Mouse (Mus musculus) cerebellum, adult 2 months (tissue): ENCODE data around the gene Acsf3. TPM values are rescaled to one million over a fixed set of nuclear protein-coding genes. Genes with fewer than 3 reads are reported as not detected.

Experiments used
- DNase-seq, 2 experiments: peaks; one replicate each; pipeline ENCODE4 v3.0.0; 2021
- H3K27ac ChIP-seq: fragments of 200-500 bp; 2 replicates; pipeline ENCODE4 v1.5.1; 2012; ENCODE audit warnings: low read length, control low read depth, inconsistent platforms; ENCODE audit not compliant: insufficient read depth
- H3K27me3 ChIP-seq: fragments of 200-500 bp; 2 replicates; pipeline ENCODE4 v1.6.1; 2012; ENCODE audit warnings: inconsistent platforms, mild to moderate bottlenecking, low read length, moderate library complexity; ENCODE audit not compliant: control insufficient read depth, insufficient read depth
- H3K4me1 ChIP-seq: fragments of 200-500 bp; 2 replicates; pipeline ENCODE4 v1.6.1; 2011; ENCODE audit warnings: low read length; ENCODE audit not compliant: control insufficient read depth, insufficient read depth
- H3K4me3 ChIP-seq: fragments of 200-500 bp; replicated peaks from 2 replicates; pipeline ENCODE3; 2011; ENCODE audit warnings: mild to moderate bottlenecking, low read depth, low read length, control low read depth; ENCODE audit not compliant: insufficient read depth
- CTCF ChIP-seq: fragments of 200-500 bp; IDR thresholded peaks from 2 replicates; pipeline ENCODE4 v1.5.1; 2011; ENCODE audit warnings: low read depth, mild to moderate bottlenecking, control low read depth, low read length, moderate library complexity, borderline replicate concordance; ENCODE audit not compliant: insufficient read depth
- POLR2A ChIP-seq: fragments of 200-500 bp; IDR thresholded peaks from 2 replicates; pipeline ENCODE4 v1.6.1; 2011; ENCODE audit warnings: low read length, control low read depth, borderline replicate concordance; ENCODE audit not compliant: insufficient read depth
- WGBS: fragments of 180-500 bp; shearing (Covaris S2); methylation state at CpG from one replicate; pipeline ENCODE4 v1.1.7; 2018; 5-methylcytosine and 5-hydroxymethylcytosine counted together
- polyA plus RNA-seq: library from polyadenylated mRNA; depleted of rRNA; stranded (reverse); fragments of >200 nt; gene quantifications from 2 replicates; pipeline ENCODE4 v1.2.3, GENCODE M21; 2012

Gene Acsf3
- polyA plus RNA-seq, 1 experiment = 33.0 TPM

DNA sequence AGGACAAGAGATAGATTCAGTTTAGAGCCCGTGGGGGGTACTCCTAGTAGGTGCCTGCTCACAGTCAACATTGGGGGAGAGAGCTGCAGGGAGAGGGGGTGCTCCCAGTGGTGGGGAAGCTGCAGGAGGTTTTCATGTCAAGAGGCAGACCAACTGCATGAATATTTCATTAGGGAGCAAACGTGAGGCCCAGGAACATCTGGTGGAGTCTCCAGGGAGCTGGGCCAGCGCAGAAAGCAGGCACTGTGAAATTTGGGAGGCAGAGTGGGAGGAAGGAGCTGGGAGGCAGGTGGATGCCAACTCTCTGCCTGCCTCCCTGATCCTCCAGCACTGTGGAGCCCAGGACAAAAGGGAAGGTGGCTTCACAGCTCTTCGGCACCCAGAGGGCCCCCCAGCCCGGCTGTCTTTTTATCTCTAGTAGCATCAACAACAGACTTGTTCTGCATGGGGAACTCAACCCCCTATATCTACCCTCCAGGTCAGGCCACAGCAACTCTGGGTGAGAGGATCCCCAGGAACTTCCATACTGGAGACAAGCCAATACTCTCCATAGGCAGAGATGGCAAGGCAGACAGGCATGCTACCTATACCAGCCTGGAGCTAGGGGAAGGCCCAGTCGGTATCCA is 25.8 kb upstream of the Acsf3 start:
- no peak overlapping the region for H3K4me3 ChIP-seq
- 27% methylated on average over 6 of the region's 6 CpGs for WGBS
- DNase-seq = no peak

DNA sequence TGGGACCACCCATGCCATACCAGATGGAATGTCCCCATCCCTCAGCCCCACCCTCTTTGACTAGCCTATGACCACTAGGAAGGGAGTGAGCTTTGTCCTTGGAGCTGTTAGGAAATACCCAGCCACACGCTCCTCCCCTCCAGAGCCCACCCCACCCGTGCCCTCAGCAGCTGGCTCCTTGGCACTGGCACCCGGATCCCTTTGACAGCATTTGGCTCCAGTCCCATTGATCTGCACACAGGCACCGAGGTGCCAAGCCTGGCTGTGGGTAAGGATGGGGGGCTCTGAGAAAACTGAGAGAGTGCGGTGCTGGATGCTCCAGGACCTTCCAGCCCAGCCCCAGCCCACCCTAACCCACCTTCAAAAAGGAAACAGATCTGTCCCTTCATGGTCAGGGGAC is 23.9 kb upstream of the Acsf3 start:
- Histone ChIP-seq H3K4me1 (peaks cover 33% of the 10 kb centered on the region), H3K4me3 (peak overlapping the region; percentile 66), H3K27ac (peak overlapping the region; percentile 84), H3K27me3 (no peaks in the 10 kb centered on the region)
- TF ChIP-seq POLR2A (0 out of 2 replicates have a peak, but pooled peaks have one; percentile 22), CTCF (no peak)
- 4% methylated on average over 5 of the region's 5 CpGs for WGBS
- peak; percentile 68 to 73 for DNase-seq

More for the DNA sequence above, 25.8 kb upstream of the Acsf3 start:
- Histone ChIP-seq H3K4me1 (peaks cover 52% of the 10 kb centered on the region), H3K27me3 (no peaks in the 10 kb centered on the region), H3K27ac (no peak overlapping the region; the same call in 1 of the 2 replicates)
- TF ChIP-seq CTCF = no peak
- TF ChIP-seq POLR2A = no peak

GRCm38 (mm10) chr8:122752111-122752721 is 23.1 kb upstream of the Acsf3 start:
- WGBS = 7% methylated on average over 29 of the region's 29 CpGs
- Histone ChIP-seq H3K27ac (peak overlapping the region; percentile 84), H3K27me3 (no peaks in the 10 kb centered on the region), H3K4me1 (peaks cover 26% of the 10 kb centered on the region), H3K4me3 (peak overlapping the region; percentile 66)
- TF ChIP-seq POLR2A = peak; percentile 40; the same call in 1 of the 2 replicates
- no peak for TF ChIP-seq CTCF
- peak; percentile 84 to 89 for DNase-seq

- no peak for TF ChIP-seq POLR2A
- TF ChIP-seq CTCF = no peak
- no peak for DNase-seq
- Histone ChIP-seq H3K4me1 (peaks cover 4% of the 10 kb centered on the region; the same call in 1 of the 2 replicates), H3K4me3 (no peak overlapping the region), H3K27me3 (no peaks in the 10 kb centered on the region), H3K27ac (no peak overlapping the region)
These were observed 16.7 kb upstream of the Acsf3 start for GRCm38 (mm10) chr8:122758597-122758996.

DNA sequence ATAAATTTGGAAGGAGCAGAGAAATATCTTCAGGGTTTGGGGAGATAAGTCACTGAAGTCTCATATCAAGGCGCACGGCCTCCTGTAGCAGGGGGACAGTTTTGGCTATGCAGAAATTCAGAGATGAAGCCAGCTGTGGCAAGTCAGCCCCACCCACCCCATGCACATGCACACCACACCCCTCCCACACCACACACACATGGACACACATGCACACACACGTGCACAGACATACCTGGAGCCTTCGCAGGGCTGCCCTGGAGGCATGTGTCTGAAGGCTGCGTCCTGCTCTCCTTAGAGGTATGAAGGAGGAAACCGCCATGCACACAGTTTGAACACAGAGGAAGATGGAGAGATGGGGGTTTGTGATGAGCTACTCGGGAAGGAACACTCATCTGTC is 15.2 kb upstream of the Acsf3 start:
- no peak for DNase-seq
- no peaks in the 10 kb centered on the region for H3K27me3 ChIP-seq
- TF ChIP-seq CTCF (no peak), POLR2A (no peak)
- 58% methylated on average over 7 of the region's 7 CpGs for WGBS
- no peak overlapping the region for H3K27ac ChIP-seq
- H3K4me3 ChIP-seq = no peak overlapping the region
- peaks cover 4% of the 10 kb centered on the region; the same call in 1 of the 2 replicates for H3K4me1 ChIP-seq

GRCm38 (mm10) chr8:122761109-122761508 is 14.2 kb upstream of the Acsf3 start:
- no peak for DNase-seq
- 66% methylated on average over 6 of the region's 6 CpGs for WGBS
- TF ChIP-seq POLR2A (no peak), CTCF (no peak)
- H3K27me3 ChIP-seq = no peaks in the 10 kb centered on the region
- H3K4me3 ChIP-seq = no peak overlapping the region
- no peak overlapping the region for H3K27ac ChIP-seq
- H3K4me1 ChIP-seq = peaks cover 4% of the 10 kb centered on the region; the same call in 1 of the 2 replicates

- H3K4me1 ChIP-seq = peaks cover 4% of the 10 kb centered on the region; the same call in 1 of the 2 replicates
- no peak for DNase-seq
- H3K27me3 ChIP-seq = no peaks in the 10 kb centered on the region
- TF ChIP-seq POLR2A (no peak), CTCF (no peak)
- H3K27ac ChIP-seq = no peak overlapping the region
- WGBS = 36% methylated on average over 12 of the region's 12 CpGs
- H3K4me3 ChIP-seq = no peak overlapping the region
These were observed 12.5 kb upstream of the Acsf3 start for GRCm38 (mm10) chr8:122762731-122763266.
